Comparison of ENCODE assay signal across 17 mouse cellular contexts in the genomic region with DNA sequence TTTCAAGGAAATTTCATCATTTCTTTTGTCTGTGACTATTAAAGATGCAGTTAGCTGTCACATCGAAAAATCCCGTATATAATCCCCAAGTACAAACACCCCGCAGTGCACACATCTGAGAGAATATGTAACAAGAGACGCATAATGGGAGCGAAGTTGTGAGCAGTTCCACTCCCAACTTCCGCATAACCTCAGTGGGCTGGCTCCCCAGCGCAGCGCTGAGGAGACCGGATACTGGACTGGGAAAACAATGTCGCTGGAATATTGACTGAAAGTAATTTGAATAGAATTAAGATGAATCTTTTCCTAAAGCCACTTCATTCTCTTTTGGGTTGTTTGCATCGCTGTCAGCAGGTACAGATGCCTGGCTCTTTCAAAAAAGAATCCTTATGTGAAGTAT.
DNase-seq lines count a peak whose midpoint lies in the region; ATAC-seq and TF ChIP-seq lines count a peak whose summit lies in the region.
"Had no signal": no experiment of that assay in that cellular context is flagged by ENCODE, and none has a peak within 500 bp of the region (broad histone marks: within the 10 kb centered on the region; RNA-seq: fewer than 3 reads in every experiment).

No protein-coding gene starts in this region.

- ATAC-seq in heart, embryonic 11.5 days (replicated peaks; ENCODE audit: insufficient number of reproducible peaks, low FRiP score, low TSS enrichment), result no peak
- ATAC-seq: forebrain, embryonic 13.5 days; forebrain, postnatal 0 days; inflammation-experienced regulatory T-cells, adult 6 months had no signal

- 73% methylated on average over 11 of the region's 11 CpGs for WGBS in heart, adult 2 months
- WGBS in heart, embryonic 11.5 days (ENCODE audit: insufficient replicate concordance), result 72% methylated on average over 11 of the region's 11 CpGs

- TF ChIP-seq EP300 in heart, adult 2 months (IDR thresholded peaks at IDR 0.05; ENCODE audit: insufficient read depth, low read depth, low read length), result no peak

- no peak overlapping the region for H3K4me2 ChIP-seq in heart, embryonic 11.5 days
- H3K4me2 ChIP-seq: forebrain, embryonic 13.5 days; heart, embryonic 13.5 days; hindbrain, embryonic 12.5 days had no signal

- H3K4me1 ChIP-seq in heart, adult 2 months (ENCODE audit: control insufficient read depth, insufficient read depth, low read length), result peaks cover 2% of the 10 kb centered on the region
- H3K4me1 ChIP-seq in heart, embryonic 11.5 days (ENCODE audit: control insufficient read depth, insufficient read depth, low read length), result peaks cover 5% of the 10 kb centered on the region; the same call in 1 of the 2 replicates

- peak in 1 of 2 experiments; percentile 11 for DNase-seq in heart, adult 2 months
- peak; percentile 17 for DNase-seq in kidney, postnatal 10 days
- DNase-seq in kidney, adult 9 months, result no peak
- DNase-seq in lung, postnatal 10 days, result peak; percentile 24
- DNase-seq in lung, postnatal 25 days (ENCODE audit: low spot score), result peak; percentile 2
- no peak for DNase-seq in thymus, adult 18-20 months
- DNase-seq: adrenal gland, adult 8-10 months; adrenal gland, postnatal 36 days; cerebellum, adult 2 months; cerebellum, postnatal 10 days; forebrain, postnatal 0 days had no signal

- peak overlapping the region; percentile 55 for H3K27ac ChIP-seq in heart, adult 2 months
- no peak overlapping the region for H3K27ac ChIP-seq in heart, embryonic 11.5 days (ENCODE audit: low read depth, low read length)
- H3K27ac ChIP-seq: embryonic facial prominence, embryonic 10.5 days; forebrain, embryonic 13.5 days; heart, embryonic 13.5 days; hindbrain, embryonic 12.5 days had no signal

- H3K4me3 ChIP-seq in heart, adult 2 months, result no peak overlapping the region
- H3K4me3 ChIP-seq in heart, embryonic 11.5 days (ENCODE audit: low read depth, low read length), result no peak overlapping the region
- H3K4me3 ChIP-seq: embryonic facial prominence, embryonic 10.5 days; forebrain, embryonic 13.5 days; heart, embryonic 13.5 days; hindbrain, embryonic 12.5 days had no signal

- no peaks in the 10 kb centered on the region for H3K27me3 ChIP-seq in heart, adult 2 months (ENCODE audit: control insufficient read depth, insufficient read depth, low read length)
- no peaks in the 10 kb centered on the region for H3K27me3 ChIP-seq in heart, embryonic 11.5 days (ENCODE audit: control insufficient read depth, insufficient read depth, low read length)
- H3K27me3 ChIP-seq: forebrain, embryonic 13.5 days; heart, embryonic 13.5 days; hindbrain, embryonic 12.5 days had no signal

- H3K9ac ChIP-seq in heart, adult 2 months (ENCODE audit: low read depth, low read length), result no peak overlapping the region
- no peak overlapping the region for H3K9ac ChIP-seq in heart, embryonic 11.5 days (ENCODE audit: low read depth, low read length)
- H3K9ac ChIP-seq: forebrain, embryonic 13.5 days; forebrain, postnatal 0 days; heart, embryonic 13.5 days; hindbrain, embryonic 12.5 days had no signal

- H3K9me3 ChIP-seq in heart, embryonic 11.5 days (replicated peaks; ENCODE audit: control insufficient read depth, low read length), result no peaks in the 10 kb centered on the region
- H3K9me3 ChIP-seq: embryonic facial prominence, embryonic 10.5 days; forebrain, embryonic 13.5 days; heart, embryonic 13.5 days; hindbrain, embryonic 12.5 days had no signal

- no peaks in the 10 kb centered on the region for H3K36me3 ChIP-seq in heart, adult 2 months (ENCODE audit: control insufficient read depth, insufficient read depth, low read length)
- no peaks in the 10 kb centered on the region for H3K36me3 ChIP-seq in heart, embryonic 11.5 days (ENCODE audit: control insufficient read depth, insufficient read depth, low read length)
- H3K36me3 ChIP-seq: embryonic facial prominence, embryonic 10.5 days; heart, embryonic 13.5 days; hindbrain, embryonic 12.5 days had no signal

- intact Hi-C loops in heart, adult 2 months (cut with DNase I), result loop anchor here (2.0 to 5.0 kb wide), 2 partner anchors 66 to 120 kb away; no protein-coding TSS in a partner anchor

- TF ChIP-seq POLR2A in heart, adult 2 months (IDR thresholded peaks at IDR 0.05; ENCODE audit: insufficient read depth, low read depth, low read length), result no peak

- TF ChIP-seq CTCF in heart, adult 2 months (IDR thresholded peaks at IDR 0.05), result no peak

- H3K79me2 ChIP-seq in heart, adult 2 months (replicated peaks; ENCODE audit: control insufficient read depth, insufficient read depth, low read length), result no peaks in the 10 kb centered on the region

Comparison
In these comparisons a context has a peak if more than half of its experiments do, and no peak if none do; other contexts are left out.
1. DNase-seq: peak in kidney, postnatal 10 days (single experiment), lung, postnatal 10 days (single experiment) and lung, postnatal 25 days (single experiment); none in kidney, adult 9 months (single experiment) and thymus, adult 18-20 months (0 of 2).